Mouse (Mus musculus) megakaryocyte-erythroid progenitor cell, adult 5-6 weeks (primary cell): ENCODE results near the gene Nqo1. TPM values are rescaled to one million over a fixed set of nuclear protein-coding genes. Genes with fewer than 3 reads are reported as not detected.

ENCODE experiments used
- ATAC-seq: replicated peaks from 2 replicates; pipeline ENCODE4 v1.8.0; 2016; ENCODE audit warnings: mild to moderate bottlenecking, inconsistent platforms; ENCODE audit not compliant: severe bottlenecking, poor library complexity, low FRiP score, low TSS enrichment
- total RNA-seq, 2 experiments: library from RNA; stranded (forward) in 1 of 2; stranded (reverse) in 1 of 2; fragments of 200-1000, 215-1000 nt in 1 of 2; fragments of >200 nt in 1 of 2; fragmentation: Nextera tagmentation in 1 of 2; gene quantifications; 2 replicates each; pipeline ENCODE4 v1.2.3; 2014 to 2017

The Nqo1 gene
- total RNA-seq (2014; fragmentation: Nextera tagmentation) (30.2 TPM in 2 replicates), total RNA-seq (2017) (18.4 and 30.4 TPM in 2 replicates)

DNA sequence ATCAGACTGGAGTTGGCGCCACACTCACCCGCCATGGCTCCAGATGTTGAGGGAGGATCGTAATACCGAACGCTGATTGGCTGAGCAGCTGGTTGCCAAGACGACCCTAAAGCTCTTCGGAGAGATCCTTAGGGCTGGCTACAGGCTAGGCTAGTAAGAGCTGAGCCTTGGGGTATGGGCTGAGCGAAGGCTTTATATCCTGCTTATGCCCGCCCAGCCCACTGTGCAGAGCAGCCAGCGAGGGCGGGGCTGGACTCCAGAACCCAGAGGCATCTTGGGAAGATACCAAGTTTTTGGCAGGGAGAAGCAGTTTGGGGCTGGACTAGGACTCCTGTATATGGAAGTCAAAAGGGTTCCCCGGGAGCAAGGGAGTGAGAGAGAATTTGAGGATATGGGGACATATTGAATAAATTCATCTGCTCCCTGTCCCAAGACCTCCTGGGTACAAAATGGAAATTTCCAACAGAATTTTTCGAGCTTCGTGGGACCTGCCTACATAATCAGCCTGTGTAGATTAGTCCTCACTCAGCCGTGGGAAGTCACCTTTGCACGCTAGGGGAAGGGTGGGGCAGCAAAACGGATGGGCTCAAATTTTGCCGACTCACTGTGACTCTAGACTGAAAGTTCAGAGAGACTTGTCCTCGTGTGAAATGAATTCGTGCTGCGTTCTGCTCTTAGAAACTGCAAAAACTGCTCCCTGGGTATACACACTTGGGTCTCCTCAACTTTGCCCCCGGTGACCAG lies at the start of gene Nqo1:
TSS of gene Nqo1 (minus strand) at position 169 of the 744 bp plus-strand sequence.
- ATAC-seq = peak; percentile 96

DNA sequence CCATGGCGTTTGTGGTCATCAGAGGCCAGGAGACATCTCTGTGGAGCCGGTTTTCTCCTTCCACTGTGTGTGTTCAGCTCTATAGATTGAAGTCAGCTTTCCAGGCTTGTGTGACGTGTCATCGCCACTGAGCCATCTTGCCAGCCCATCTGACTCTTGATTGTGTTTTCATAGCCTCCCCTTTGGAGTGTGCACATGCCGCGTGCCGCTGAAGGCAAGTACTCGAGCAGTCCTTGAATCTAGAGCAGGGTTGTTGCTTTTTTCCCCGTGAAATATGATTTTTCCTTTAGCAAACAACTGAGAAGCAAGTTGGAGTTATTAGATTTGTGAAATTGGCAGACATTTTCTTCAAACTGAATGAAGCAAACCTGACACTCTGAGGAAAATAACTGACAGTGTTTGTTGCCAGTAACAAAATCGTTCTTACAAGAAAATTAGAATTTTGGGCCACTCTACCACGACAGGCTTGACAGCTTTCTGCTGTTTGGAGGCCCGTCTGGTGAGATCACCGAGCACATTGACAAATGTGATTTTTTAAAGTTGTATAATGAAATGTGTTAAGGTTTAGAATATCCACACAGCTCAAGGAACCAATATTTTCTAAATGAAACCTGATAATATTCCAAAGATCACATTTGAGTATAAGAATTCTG lies 48.5 kb upstream of the Nqo1 start:
- ATAC-seq = no peak

DNA sequence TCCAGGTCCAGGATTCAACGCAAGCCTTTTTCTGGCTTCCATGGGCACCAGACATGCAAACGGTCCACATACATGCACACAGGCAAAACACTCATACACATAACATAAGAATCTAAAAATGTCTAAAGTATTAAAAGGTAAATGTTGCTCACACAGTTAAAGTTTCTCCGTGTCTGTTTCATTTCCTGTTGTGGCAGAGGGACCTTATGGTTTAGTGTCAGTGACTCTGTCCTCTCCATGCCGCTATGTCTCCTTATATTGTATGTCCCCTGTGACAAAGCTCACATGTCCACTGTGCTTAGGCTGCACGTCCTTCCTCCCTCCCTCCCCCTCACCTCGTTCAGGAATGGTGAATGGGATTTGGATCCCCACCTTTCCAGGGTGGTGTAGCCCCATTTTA lies 46.6 kb upstream of the Nqo1 start:
- no peak for ATAC-seq

DNA sequence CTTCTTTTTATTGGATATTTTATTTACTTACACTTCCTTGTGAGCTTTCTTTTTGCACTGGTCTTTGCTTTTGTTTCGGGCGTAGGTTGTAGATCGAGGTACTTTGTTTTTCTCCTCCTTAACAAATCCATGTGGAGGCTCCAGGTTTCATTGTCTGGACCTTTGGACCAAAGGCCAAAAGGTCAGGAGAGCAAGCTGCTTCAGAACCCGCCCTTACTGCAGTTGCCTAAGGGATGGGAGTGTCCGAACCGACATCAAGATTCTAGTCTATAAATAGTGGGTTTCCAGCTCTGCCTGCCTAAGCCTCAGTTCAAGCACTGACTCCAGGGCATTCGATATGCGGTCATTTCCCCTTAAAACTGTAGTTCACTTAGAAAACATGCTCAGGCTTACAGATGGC lies 46.1 kb upstream of the Nqo1 start:
- ATAC-seq = no peak

DNA sequence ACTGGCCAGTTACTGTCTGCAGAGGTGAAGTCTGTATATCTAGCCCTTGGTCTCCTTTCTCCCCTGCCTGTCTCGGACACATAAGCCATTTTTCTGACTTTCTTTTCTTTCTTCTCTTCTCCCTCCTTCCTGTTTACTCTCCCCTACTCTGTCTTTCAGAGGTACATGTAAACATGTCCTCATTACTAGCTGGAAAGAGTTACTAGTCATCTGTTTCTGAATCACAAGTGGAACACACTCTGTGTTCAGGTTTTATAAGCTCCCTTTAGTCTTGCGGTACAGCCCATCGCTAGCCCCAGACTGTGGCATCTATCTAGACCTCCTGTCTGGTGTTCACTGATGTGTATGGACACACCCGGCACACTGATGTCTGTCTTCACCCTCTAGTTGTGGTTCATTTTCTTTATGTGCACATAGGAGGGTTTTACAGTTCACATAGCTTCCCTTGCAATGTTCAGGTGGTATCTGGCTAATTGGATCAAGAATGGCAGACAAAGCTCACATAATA lies 45.4 kb upstream of the Nqo1 start:
- ATAC-seq = peak; percentile 79

DNA sequence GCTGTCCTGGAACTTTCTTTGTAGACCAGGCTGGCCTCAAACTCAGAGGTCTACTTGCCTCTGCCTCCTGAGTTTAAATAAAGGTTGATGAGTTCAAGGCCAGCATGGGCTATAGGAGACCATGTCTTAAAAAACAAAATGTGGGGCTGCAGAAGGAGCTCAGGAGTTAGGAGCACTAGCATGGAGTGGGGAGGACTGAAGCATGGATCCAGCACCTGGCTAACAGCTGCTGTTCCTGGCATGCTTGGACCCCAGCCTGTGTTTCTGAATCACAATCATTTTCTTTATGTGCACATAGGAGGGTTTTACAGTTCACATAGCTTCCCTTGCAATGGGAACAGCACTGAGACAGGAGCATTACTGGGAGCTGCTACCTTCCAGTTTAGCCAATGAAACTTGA lies 44.7 kb upstream of the Nqo1 start:
- no peak for ATAC-seq

DNA sequence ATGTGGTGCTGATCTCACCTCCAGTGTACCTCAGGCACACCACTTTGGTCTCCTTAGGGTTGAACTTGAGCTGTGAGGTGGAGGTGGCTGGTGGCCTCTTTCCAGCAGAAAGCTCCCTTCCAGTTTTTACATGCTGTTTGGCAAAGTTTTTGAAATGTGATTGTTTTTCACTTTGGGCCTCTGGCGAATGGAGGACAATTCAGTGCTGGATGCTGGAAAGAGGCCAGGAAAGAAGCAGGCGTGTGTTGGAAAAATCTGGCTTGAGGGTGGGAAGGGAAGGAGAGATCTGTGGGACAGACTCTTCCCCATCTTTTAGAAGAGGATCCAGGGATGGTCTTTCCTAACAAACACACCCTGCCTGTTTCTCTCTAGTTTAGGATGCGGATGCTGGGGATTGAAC lies 41.6 kb upstream of the Nqo1 start:
- ATAC-seq = no peak

DNA sequence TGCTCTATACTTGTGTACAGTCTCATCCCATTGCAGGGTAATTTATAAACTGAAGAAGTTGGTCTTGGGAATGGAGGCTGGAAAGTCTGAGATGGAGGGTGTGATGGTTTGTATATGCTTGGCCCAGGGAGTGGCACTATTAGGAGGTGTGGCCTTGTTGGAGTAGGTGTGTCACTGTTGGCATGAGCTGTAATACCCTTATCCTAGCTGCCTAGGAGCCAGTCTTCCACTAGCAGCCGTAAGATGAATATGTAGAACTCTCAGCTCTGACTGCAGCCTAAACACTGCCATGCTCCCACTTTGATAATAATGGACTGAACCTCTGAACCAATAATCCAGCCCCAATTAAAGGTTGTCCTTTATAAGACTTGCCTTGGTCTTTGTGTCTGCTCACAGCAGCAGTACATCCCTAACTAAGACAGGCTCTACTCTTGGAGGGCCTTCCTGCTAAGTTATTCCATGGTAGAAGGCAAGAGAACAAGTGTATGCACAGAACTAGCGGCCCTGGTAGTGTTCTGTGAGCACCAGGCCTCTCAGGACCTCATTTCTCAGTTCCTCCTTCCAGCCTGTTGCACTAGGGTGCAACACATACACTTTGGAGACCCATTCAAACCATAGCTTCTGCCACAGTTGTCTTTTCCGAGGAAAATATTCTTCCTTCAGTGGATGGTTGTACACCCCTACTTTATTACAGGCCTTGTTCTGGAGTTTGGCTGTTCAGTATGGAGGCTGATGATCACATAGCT lies 37.0 kb upstream of the Nqo1 start:
- peak; percentile 36; the same call in 1 of the 2 replicates for ATAC-seq

DNA sequence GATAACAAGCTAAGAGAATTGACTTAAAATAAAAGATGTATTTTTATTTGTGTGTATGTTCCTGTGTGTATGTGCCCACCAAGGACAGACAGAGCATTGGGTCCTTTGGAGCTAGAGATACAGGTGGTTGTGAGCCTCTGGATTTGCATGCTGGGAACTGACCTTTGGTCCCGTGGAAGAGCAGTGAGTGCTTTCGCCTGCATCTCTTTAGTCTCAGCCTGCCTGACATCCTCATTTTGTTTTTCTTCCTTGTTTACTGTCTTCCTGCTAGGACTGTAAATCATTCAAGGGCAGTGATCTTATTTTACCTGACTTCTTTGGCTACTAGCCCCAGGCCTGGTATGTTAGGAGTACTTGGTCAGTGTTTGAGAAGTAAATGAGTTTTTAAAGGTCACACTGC lies 34.7 kb upstream of the Nqo1 start:
- no peak for ATAC-seq

DNA sequence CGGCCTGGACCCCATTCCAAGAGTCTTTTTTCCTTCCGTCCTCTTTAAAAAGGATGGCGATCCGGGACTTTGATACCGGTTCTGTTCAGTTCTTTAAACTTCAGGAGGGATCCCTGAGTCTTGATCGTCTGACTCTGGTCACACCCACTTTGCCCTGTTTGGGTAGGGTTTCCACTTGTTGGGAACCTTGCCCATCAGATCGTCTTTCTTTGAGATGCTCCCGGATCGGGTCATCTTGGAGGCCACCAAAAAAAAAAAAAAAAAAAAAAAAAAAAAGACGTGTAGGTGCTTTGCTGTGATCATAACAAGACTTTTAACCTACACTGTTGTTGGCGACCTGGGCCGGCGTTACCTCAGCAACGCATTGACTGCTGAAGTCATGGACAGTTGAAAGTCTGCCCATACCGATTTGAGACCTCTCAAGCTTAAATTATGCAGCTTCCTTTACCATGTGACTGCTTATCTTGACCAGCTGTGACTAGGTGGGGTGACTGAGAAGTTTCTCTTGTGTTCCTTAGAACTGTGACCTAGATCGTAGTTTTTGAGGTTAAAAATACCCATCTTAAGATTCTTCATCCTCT lies 33.9 kb upstream of the Nqo1 start:
- peak; percentile 86 for ATAC-seq

DNA sequence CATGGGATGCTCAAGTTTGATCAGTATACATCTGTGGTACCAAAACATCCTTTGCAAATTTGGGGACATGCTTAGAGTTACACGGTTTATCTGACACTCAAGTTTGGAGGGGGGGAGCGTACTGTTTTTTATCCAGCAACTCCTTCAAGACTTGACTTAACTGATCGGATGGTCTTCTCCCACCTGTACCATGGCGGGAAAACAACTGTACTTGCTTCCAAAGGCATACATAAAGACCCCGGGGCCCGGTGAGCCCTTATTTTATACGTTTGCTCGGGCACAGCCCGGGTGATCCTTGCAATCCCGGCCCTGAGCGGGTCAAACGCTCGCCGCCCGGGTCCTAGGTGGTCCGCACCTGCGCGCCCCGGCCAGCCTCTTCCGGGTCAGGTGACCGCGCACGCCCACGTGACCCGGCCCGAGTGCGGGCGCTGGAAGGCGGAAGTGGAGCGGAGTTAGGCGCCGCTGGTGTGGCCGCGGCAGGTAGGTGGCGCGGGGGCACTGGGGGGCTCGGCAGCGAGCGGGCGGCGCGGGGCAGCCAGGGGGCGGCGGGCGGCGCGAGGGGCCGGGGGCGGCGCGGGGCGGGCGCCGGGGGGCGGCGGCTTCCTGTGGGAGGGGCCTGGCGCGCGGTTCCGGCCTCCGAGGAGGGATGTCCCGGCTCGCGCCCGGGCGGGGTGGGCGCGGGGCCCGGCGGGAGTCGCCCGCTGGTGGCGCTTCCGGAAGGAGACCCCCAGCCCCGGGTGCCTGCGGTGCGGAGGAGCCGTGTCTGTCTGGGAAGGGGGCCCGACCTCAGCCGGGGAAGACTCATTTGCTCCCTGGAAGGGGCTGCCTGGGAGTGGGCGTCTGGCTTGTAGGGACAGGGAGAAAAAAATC lies 33.2 kb upstream of the Nqo1 start, which contains the start of gene Wwp2:
TSS of gene Wwp2 (plus strand) at position 404 of the 870 bp plus-strand sequence.
- peak; percentile 50 for ATAC-seq

DNA sequence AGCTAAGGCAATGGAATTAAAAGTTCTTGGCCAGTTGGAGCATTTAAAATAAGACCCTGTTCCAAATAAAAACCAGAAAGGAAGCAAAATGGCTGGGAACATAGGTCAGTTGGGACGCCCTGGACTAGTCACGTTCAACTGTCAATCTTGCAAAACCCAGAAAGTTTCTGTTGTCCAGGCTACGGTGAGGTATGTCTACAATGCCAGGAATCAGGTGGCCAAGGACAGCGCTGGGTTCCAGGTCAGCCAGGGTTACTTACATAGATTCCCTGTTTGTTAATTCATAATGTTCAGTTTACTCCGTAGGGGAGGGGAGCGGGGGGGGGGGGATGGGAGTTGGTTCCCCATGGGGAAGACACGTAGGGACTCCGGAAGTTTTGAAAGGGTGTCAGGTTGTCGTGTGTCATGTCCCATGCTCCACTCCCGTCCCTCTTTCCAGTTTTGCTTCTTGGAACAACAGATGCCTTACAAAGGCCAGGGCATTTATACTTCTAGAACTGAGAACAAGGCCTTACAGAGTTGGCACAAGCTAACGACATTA lies 32.5 kb upstream of the Nqo1 start:
- ATAC-seq = 0 out of 2 replicates have a peak, but pooled peaks have one; percentile 0

DNA sequence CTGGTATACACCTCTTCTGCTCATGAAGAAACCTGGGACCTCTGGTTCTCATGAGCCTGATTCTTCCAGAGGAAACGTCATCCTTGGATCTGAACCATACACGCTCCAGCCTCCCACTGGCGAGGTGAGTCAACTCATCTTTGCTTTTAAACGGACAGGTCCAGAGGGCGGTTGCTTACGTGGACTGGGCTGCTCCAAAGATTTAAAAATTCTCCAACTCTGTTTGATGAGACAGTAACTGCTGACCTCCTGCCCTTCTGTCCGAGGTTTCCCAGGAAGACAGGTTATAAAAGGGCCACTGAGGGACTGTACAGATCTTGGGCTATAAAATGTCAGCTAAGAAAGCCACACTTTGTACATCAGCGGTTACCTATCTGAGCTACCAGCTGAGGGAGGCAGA lies 27.8 kb upstream of the Nqo1 start:
- no peak for ATAC-seq

DNA sequence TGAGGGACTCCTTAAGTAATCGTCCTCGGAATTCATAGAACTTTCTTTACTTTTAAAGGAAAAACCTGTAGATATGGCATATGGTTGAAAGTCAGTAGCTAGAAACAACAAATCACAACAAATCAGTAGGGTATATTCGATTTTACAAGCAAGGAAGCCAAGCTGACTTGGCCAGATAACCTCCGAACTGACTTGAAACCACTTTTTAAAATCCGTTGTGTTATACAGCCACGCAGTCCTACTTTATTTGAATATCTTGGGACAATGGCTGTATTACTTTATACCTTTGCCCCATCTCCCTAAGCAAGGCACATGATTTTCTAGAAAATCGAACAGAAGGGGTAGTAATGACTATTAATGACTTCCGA lies 22.2 kb upstream of the Nqo1 start:
- ATAC-seq = peak; percentile 26; the same call in 1 of the 2 replicates

DNA sequence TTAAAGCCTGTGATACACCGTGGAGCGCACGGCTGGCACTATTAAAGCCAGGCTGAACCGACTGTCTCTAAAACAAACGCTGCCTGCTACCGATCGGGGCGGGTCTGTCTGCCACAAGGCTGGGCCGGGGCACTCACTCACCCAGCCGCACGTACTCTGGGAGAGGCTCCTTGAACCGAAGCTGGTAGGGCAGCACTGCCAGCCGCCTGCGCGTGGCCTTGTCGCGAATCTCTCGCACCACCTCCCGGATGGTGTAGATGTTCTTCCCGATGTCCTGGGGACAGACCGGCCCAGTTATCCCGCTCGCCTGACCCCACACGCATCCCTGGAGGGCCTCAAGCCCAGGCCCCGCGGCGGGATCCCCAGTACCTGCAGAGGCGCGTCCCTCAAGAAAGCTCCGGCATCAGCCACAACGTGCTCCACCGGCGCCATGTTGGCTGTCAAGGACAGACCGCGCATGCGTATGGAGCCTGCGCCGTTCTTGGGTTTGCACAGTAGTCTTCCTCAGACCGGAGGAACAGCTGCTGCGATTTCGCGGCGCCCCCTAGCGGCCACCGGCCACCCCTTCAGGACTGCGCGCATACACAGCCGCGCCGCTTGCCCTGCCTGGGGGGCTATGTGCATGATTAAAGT lies 21.7 kb upstream of the Nqo1 start, which contains the start of gene Nob1:
TSS of gene Nob1 (minus strand) at position 455 of the 633 bp plus-strand sequence.
- peak; percentile 94 for ATAC-seq

DNA sequence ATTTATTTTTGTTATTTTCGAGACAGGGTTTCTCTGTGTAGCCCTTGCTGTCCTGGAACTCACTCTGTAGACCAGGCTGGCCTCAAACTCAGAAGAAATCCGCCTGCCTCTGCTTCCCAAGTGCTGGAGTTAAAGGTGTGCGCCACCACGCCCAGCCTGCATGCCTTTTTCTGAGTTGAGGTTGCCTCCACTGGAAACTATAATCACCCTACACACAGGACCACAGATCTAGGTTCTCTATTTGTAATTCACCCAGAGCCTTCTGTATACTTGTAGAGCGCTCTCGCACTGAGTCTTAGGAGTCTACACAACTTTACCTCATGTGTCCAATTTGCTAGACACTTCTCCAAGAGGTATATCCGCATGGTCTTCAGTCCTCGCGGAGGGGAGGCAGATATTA lies 21.2 kb upstream of the Nqo1 start:
- ATAC-seq = 0 out of 2 replicates have a peak, but pooled peaks have one; percentile 16

DNA sequence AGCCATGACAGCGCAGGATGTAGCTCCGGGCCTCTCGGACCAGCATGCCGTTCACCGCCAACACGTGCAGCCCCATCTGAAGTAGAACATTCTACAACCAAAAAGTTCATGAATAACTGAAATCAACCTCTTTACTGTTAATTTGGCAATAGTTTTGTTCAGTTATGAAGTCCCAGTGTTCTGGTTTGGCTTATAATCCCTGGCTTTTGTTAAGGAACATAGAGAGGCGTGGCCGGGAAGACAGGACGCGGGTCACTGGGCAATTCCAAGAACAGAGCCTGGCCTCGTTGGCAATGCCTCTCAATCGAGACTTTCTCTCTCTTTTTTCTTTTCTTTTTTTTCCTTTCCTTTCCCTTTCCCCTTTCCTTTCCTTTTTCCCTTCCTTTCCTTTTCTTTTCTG lies 14.0 kb upstream of the Nqo1 start:
- no peak for ATAC-seq

DNA sequence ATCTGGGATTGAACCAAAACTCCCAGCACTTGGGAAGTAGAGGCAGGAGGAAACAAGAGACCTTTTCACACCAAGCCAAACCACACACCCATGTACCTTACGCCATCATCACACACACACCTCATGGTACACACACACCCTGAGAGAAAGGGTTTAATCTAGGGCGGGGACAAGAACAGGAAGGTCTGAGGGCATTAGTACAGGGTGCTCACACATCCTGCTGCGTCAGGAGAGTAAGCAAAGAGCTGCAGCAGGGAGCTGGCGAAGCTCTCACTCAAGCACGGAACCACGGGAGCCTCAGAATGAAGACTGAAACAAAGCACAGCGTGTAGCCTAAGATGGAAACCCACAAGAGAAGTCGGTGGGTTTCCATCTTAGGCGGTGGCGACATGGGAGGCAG lies 10.9 kb upstream of the Nqo1 start:
- ATAC-seq = no peak
